28 mouse cellular contexts compared by ENCODE assay signal in the genomic region with DNA sequence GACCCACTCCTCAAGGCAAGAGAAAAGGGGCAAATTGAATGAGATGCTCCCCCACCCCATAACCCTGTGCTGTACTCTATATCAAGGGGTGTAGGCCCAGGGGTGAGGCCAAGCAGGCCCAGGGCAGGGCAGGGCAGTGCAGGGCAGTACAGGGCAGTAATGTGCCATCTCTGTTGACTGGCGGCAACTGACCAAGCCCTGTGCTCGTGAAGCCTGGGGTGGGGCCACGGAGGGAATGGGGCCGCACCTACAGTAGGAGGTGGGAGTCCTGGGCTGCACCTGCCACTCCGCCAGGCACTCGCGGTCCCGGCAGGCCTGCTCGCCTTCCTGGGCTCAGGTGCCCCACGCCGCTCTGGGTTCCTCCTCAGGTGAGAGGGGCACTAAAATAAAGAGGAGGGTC. TPM values are rescaled to one million over a fixed set of nuclear protein-coding genes. Genes with fewer than 3 reads are reported as not detected.
DNase-seq lines count a peak whose midpoint lies in the region; ATAC-seq and TF ChIP-seq lines count a peak whose summit lies in the region.
"Had no signal": no experiment of that assay in that cellular context is flagged by ENCODE, and none has a peak within 500 bp of the region (broad histone marks: within the 10 kb centered on the region; RNA-seq: fewer than 3 reads in every experiment).

No protein-coding gene starts in this region.

- H3K36me3 ChIP-seq in hindbrain, embryonic 13.5 days: no peaks in the 10 kb centered on the region
- H3K36me3 ChIP-seq in hindbrain, embryonic 11.5 days (ENCODE audit: control insufficient read depth, insufficient read depth, low read length): no peaks in the 10 kb centered on the region
- H3K36me3 ChIP-seq in E14TG2a.4 (ENCODE audit: insufficient read depth, low read length): peaks cover 15% of the 10 kb centered on the region
- no peaks in the 10 kb centered on the region for H3K36me3 ChIP-seq in limb, embryonic 10.5 days
- H3K36me3 ChIP-seq: embryonic facial prominence, embryonic 13.5 days; limb, embryonic 12.5 days; midbrain, embryonic 12.5 days had no signal

- H3K4me2 ChIP-seq in hindbrain, embryonic 13.5 days: no peak overlapping the region
- no peak overlapping the region for H3K4me2 ChIP-seq in hindbrain, embryonic 11.5 days (replicated peaks; ENCODE audit: low read depth, low read length)
- H3K4me2 ChIP-seq: embryonic facial prominence, embryonic 13.5 days; hindbrain, embryonic 14.5 days; limb, embryonic 12.5 days; midbrain, embryonic 12.5 days had no signal

- H3K9me3 ChIP-seq in hindbrain, embryonic 13.5 days: no peaks in the 10 kb centered on the region
- H3K9me3 ChIP-seq in hindbrain, embryonic 11.5 days (ENCODE audit: control insufficient read depth, low read length): no peaks in the 10 kb centered on the region
- no peaks in the 10 kb centered on the region for H3K9me3 ChIP-seq in E14TG2a.4 (ENCODE audit: low read length)
- H3K9me3 ChIP-seq in limb, embryonic 10.5 days (replicated peaks): no peaks in the 10 kb centered on the region
- H3K9me3 ChIP-seq: embryonic facial prominence, embryonic 13.5 days; G1E; limb, embryonic 12.5 days; liver, embryonic 13.5 days; midbrain, embryonic 12.5 days had no signal

- H3K27ac ChIP-seq in gastrocnemius, adult 2 months: peak overlapping the region; percentile 99; the same call in 1 of the 2 replicates
- H3K27ac ChIP-seq in hindbrain, embryonic 13.5 days: no peak overlapping the region
- H3K27ac ChIP-seq in hindbrain, embryonic 11.5 days (ENCODE audit: low read depth, low read length): no peak overlapping the region
- 0 out of 2 replicates have a peak overlapping the region, but pooled peaks have one; percentile 0 for H3K27ac ChIP-seq in limb, embryonic 10.5 days
- H3K27ac ChIP-seq: embryonic facial prominence, embryonic 13.5 days; hindbrain, embryonic 14.5 days; kidney, postnatal 0 days; left cerebral cortex, adult 2 months; limb, embryonic 12.5 days; liver, embryonic 13.5 days; midbrain, embryonic 12.5 days had no signal

- no peak for TF ChIP-seq CTCF in gastrocnemius, adult 2 months (IDR thresholded peaks at IDR 0.05)
- no peak for TF ChIP-seq CTCF in E14TG2a.4 (conservative IDR thresholded peaks at IDR 0.05; ENCODE audit: low read length)

- H3K27me3 ChIP-seq in hindbrain, embryonic 13.5 days: peaks cover 3% of the 10 kb centered on the region
- 0 out of 2 replicates have a peak, but pooled peaks cover 2% of the 10 kb centered on the region for H3K27me3 ChIP-seq in hindbrain, embryonic 11.5 days (ENCODE audit: control insufficient read depth, insufficient read depth, low read length)
- H3K27me3 ChIP-seq in E14TG2a.4 (ENCODE audit: insufficient read depth, low read length): no peaks in the 10 kb centered on the region; the same call in 1 of the 2 replicates
- H3K27me3 ChIP-seq in limb, embryonic 10.5 days (ENCODE audit: low read depth, poor library complexity, severe bottlenecking): no peaks in the 10 kb centered on the region
- H3K27me3 ChIP-seq: embryonic facial prominence, embryonic 13.5 days; limb, embryonic 12.5 days; liver, embryonic 13.5 days; Patski had no signal

- intact Hi-C loops in gastrocnemius, adult 2 months (cut with DNase I): loop anchor here (5.0 kb wide), 1 partner anchor 33 kb away; a partner anchor contains a TSS
- intact Hi-C loops in left cerebral cortex, postnatal 10 days (cut with DNase I): no loop called here

- DNase-seq in gastrocnemius, adult 2 months: no peak
- no peak for DNase-seq in gastrocnemius, postnatal 10 days
- DNase-seq in hindbrain, embryonic 11.5 days (ENCODE audit: low spot score): no peak
- no peak for DNase-seq in limb, embryonic 10.5 days (ENCODE audit: low spot score)
- DNase-seq in left cerebral cortex, postnatal 10 days (ENCODE audit: extremely low spot score in 1 of 2, low spot score in 2 of 2): no peak
- no peak for DNase-seq in left cerebral cortex, adult 8-10 months (ENCODE audit: low spot score in 2 of 2)
- DNase-seq: adrenal gland, adult 2 months; cerebellum, adult 18-20 months; embryo, embryonic 11 days; liver, embryonic 13.5 days; lung, adult 2 months; lung, postnatal 14 days; right cerebral cortex, postnatal 14 days; thymus, adult 18-20 months; thymus, postnatal 36 days had no signal

- peak overlapping the region; percentile 21 for H3K4me3 ChIP-seq in gastrocnemius, adult 2 months
- H3K4me3 ChIP-seq in hindbrain, embryonic 13.5 days: no peak overlapping the region
- no peak overlapping the region for H3K4me3 ChIP-seq in hindbrain, embryonic 11.5 days (ENCODE audit: low read depth, low read length)
- H3K4me3 ChIP-seq in E14TG2a.4 (replicated peaks; ENCODE audit: low read length): peak overlapping the region; percentile 48
- no peak overlapping the region for H3K4me3 ChIP-seq in limb, embryonic 10.5 days
- H3K4me3 ChIP-seq: embryonic facial prominence, embryonic 13.5 days; erythroblast, embryonic 14.5 days; left cerebral cortex, adult 2 months; limb, embryonic 12.5 days; liver, embryonic 13.5 days; midbrain, embryonic 12.5 days had no signal

- 96% methylated on average over 11 of the region's 11 CpGs for WGBS in hindbrain, embryonic 13.5 days
- 84% methylated on average over 11 of the region's 11 CpGs for WGBS in hindbrain, embryonic 11.5 days
- 89% methylated on average over 11 of the region's 11 CpGs for WGBS in limb, embryonic 10.5 days

- ATAC-seq in hindbrain, embryonic 13.5 days (ENCODE audit: low FRiP score): no peak
- no peak for ATAC-seq in hindbrain, embryonic 11.5 days (ENCODE audit: low FRiP score)
- ATAC-seq: forebrain, embryonic 14.5 days; inflammation-experienced regulatory T-cells, adult 6 months; Patski had no signal

- H3K4me1 ChIP-seq in hindbrain, embryonic 13.5 days (replicated peaks): peaks cover 34% of the 10 kb centered on the region
- peaks cover 14% of the 10 kb centered on the region for H3K4me1 ChIP-seq in hindbrain, embryonic 11.5 days (replicated peaks; ENCODE audit: control insufficient read depth, insufficient read depth, low read length)
- peaks cover 58% of the 10 kb centered on the region for H3K4me1 ChIP-seq in E14TG2a.4 (replicated peaks; ENCODE audit: low read depth, low read length)
- H3K4me1 ChIP-seq in limb, embryonic 10.5 days: peaks cover 44% of the 10 kb centered on the region

- H3K9ac ChIP-seq in hindbrain, embryonic 13.5 days: peak overlapping the region; percentile 19; the same call in 1 of the 2 replicates
- no peak overlapping the region for H3K9ac ChIP-seq in hindbrain, embryonic 11.5 days (ENCODE audit: low read depth, low read length)
- H3K9ac ChIP-seq: embryonic facial prominence, embryonic 13.5 days; hindbrain, embryonic 14.5 days; limb, embryonic 12.5 days; liver, embryonic 13.5 days; midbrain, embryonic 12.5 days had no signal

RNA-seq across cellular contexts. Expression of a gene that starts 3.3 kb away (rescaled TPM):
- 100 to 1,000 TPM in 1 of 2 experiments, 10 to 100 TPM in 1; 85.3 to 117 TPM for total RNA-seq in gastrocnemius, adult 2 months (2021)
- total RNA-seq in gastrocnemius, postnatal 10 days (2021): 10 to 100 TPM; 57.9 to 61.8 TPM
- polyA plus RNA-seq in hindbrain, embryonic 13.5 days (2015; fragmentation: Nextera tagmentation; extraction: Ambion mirVana): 11.4 and 11.7 TPM in 2 replicates
- polyA plus RNA-seq in hindbrain, embryonic 11.5 days (2014; fragmentation: Nextera tagmentation; extraction: Ambion mirVana): 7.0 and 8.3 TPM in 2 replicates
- 13.6 and 22.0 TPM in 2 replicates for polyA plus RNA-seq in limb, embryonic 10.5 days (2016; fragmentation: Nextera tagmentation; extraction: Ambion mirVana)
- 10 to 100 TPM; 27.7 to 31.4 TPM for total RNA-seq in left cerebral cortex, postnatal 10 days (2021)
- 10 to 100 TPM; 16.8 to 25.2 (median 19.0) TPM for total RNA-seq in left cerebral cortex, adult 8-10 months (2022)

RNA-seq across cellular contexts. Expression of a gene that starts 4.0 kb away (rescaled TPM):
- 1 to 10 TPM in 1 of 2 experiments, under 1 TPM in 1; 0.66 to 1.0 TPM for total RNA-seq in gastrocnemius, adult 2 months (2021)
- 1 to 10 TPM; 3.3 to 5.2 TPM for total RNA-seq in gastrocnemius, postnatal 10 days (2021)
- polyA plus RNA-seq in hindbrain, embryonic 13.5 days (2015; fragmentation: Nextera tagmentation; extraction: Ambion mirVana): 19.4 and 19.8 TPM in 2 replicates
- 13.4 and 14.3 TPM in 2 replicates for polyA plus RNA-seq in hindbrain, embryonic 11.5 days (2014; fragmentation: Nextera tagmentation; extraction: Ambion mirVana)
- polyA plus RNA-seq in limb, embryonic 10.5 days (2016; fragmentation: Nextera tagmentation; extraction: Ambion mirVana): 45.5 and 46.2 TPM in 2 replicates
- total RNA-seq in left cerebral cortex, postnatal 10 days (2021): 10 to 100 TPM; 34.0 to 35.6 TPM
- total RNA-seq in left cerebral cortex, adult 8-10 months (2022): 10 to 100 TPM; 23.4 to 29.1 (median 24.5) TPM

RNA-seq across cellular contexts. Expression of a gene that starts 9.6 kb away (rescaled TPM):
- 10 to 100 TPM; 27.7 to 33.7 TPM for total RNA-seq in gastrocnemius, adult 2 months (2021)
- 10 to 100 TPM; 20.7 to 23.1 TPM for total RNA-seq in gastrocnemius, postnatal 10 days (2021)
- 63.0 and 65.7 TPM in 2 replicates for polyA plus RNA-seq in hindbrain, embryonic 13.5 days (2015; fragmentation: Nextera tagmentation; extraction: Ambion mirVana)
- 53.2 and 56.6 TPM in 2 replicates for polyA plus RNA-seq in hindbrain, embryonic 11.5 days (2014; fragmentation: Nextera tagmentation; extraction: Ambion mirVana)
- polyA plus RNA-seq in limb, embryonic 10.5 days (2016; fragmentation: Nextera tagmentation; extraction: Ambion mirVana): 69.3 and 69.6 TPM in 2 replicates
- total RNA-seq in left cerebral cortex, postnatal 10 days (2021): 10 to 100 TPM; 34.8 to 36.0 TPM
- 10 to 100 TPM; 31.4 to 37.3 (median 34.6) TPM for total RNA-seq in left cerebral cortex, adult 8-10 months (2022)

RNA-seq across cellular contexts. Expression of a gene that starts 15.4 kb away (rescaled TPM):
- under 1 TPM; 0.26 to 0.75 TPM for total RNA-seq in gastrocnemius, adult 2 months (2021)
- total RNA-seq in gastrocnemius, postnatal 10 days (2021): 1 to 10 TPM in 1 of 2 experiments, under 1 TPM in 1; 0.78 to 1.1 TPM
- 0.45 and 0.63 TPM in 2 replicates for polyA plus RNA-seq in hindbrain, embryonic 13.5 days (2015; fragmentation: Nextera tagmentation; extraction: Ambion mirVana)
- 0.71 and 1.3 TPM in 2 replicates for polyA plus RNA-seq in hindbrain, embryonic 11.5 days (2014; fragmentation: Nextera tagmentation; extraction: Ambion mirVana)
- 2.6 and 5.6 TPM in 2 replicates for polyA plus RNA-seq in limb, embryonic 10.5 days (2016; fragmentation: Nextera tagmentation; extraction: Ambion mirVana)
- 1 to 10 TPM in 1 of 2 experiments, under 1 TPM in 1; 0.63 to 1.4 TPM for total RNA-seq in left cerebral cortex, postnatal 10 days (2021)
- total RNA-seq in left cerebral cortex, adult 8-10 months (2022): 1 to 10 TPM; 1.4 to 3.2 (median 1.5) TPM

RNA-seq across cellular contexts. Expression of a gene that starts 20.6 kb away (rescaled TPM):
- total RNA-seq in gastrocnemius, adult 2 months (2021): 10 to 100 TPM; 58.1 to 89.3 TPM
- total RNA-seq in gastrocnemius, postnatal 10 days (2021): 10 to 100 TPM; 36.8 TPM
- 14.5 and 15.9 TPM in 2 replicates for polyA plus RNA-seq in hindbrain, embryonic 13.5 days (2015; fragmentation: Nextera tagmentation; extraction: Ambion mirVana)
- polyA plus RNA-seq in hindbrain, embryonic 11.5 days (2014; fragmentation: Nextera tagmentation; extraction: Ambion mirVana): 7.9 and 9.3 TPM in 2 replicates
- polyA plus RNA-seq in limb, embryonic 10.5 days (2016; fragmentation: Nextera tagmentation; extraction: Ambion mirVana): 30.8 and 32.6 TPM in 2 replicates
- 10 to 100 TPM; 68.8 to 74.7 TPM for total RNA-seq in left cerebral cortex, postnatal 10 days (2021)
- 10 to 100 TPM; 59.9 to 86.5 (median 78.9) TPM for total RNA-seq in left cerebral cortex, adult 8-10 months (2022)

Comparison
In these comparisons a context has a peak if more than half of its experiments do, and no peak if none do; other contexts are left out.
1. H3K27ac ChIP-seq: peak in gastrocnemius, adult 2 months (single experiment) and limb, embryonic 10.5 days (single experiment); none in hindbrain, embryonic 13.5 days (single experiment) and hindbrain, embryonic 11.5 days (single experiment).
2. H3K4me3 ChIP-seq: peak in gastrocnemius, adult 2 months (single experiment) and E14TG2a.4 (single experiment); none in hindbrain, embryonic 13.5 days (single experiment), hindbrain, embryonic 11.5 days (single experiment) and limb, embryonic 10.5 days (single experiment).